Mouse (Mus musculus) MEL (cell line): ENCODE results near the gene Dapp1. TPM values are rescaled to one million over a fixed set of nuclear protein-coding genes. Genes with fewer than 3 reads are reported as not detected.

Experiments
- DNase-seq: peaks from one replicate; pipeline ENCODE4 v3.0.0; 2011; ENCODE audit warnings: low read depth, low spot score
- H3K27ac ChIP-seq: 2 replicates; pipeline ENCODE4 v1.5.1; 2012; ENCODE audit warnings: low read depth, mild to moderate bottlenecking, control low read depth, low read length, moderate library complexity; ENCODE audit not compliant: control insufficient read depth
- H3K27me3 ChIP-seq, 2 experiments: fragments of 150-350 bp in 1 of 2; sonication (generic) in 1 of 2; 2 replicates each; pipeline ENCODE4 v1.6.1; 2012; ENCODE audit warnings: low read length in 2 of 2, mild to moderate bottlenecking in 2 of 2, improper control_type of control experiment in 1 of 2, moderate library complexity in 1 of 2; ENCODE audit not compliant: insufficient read depth in 2 of 2, control insufficient read depth in 1 of 2
- H3K36me3 ChIP-seq, 2 experiments: 2 replicates each; pipeline ENCODE4 v1.6.1; 2012 to 2014; ENCODE audit warnings: low read length in 2 of 2, improper control_type of control experiment in 1 of 2, inconsistent platforms in 1 of 2, mild to moderate bottlenecking in 1 of 2; ENCODE audit not compliant: insufficient read depth in 2 of 2, control insufficient read depth in 1 of 2
- H3K4me1 ChIP-seq, 2 experiments: fragments of 150-350 bp in 1 of 2; sonication (generic) in 1 of 2; 2 replicates each; pipeline ENCODE4 v1.6.1; 2012; ENCODE audit warnings: low read length in 2 of 2, improper control_type of control experiment in 1 of 2, mild to moderate bottlenecking in 1 of 2; ENCODE audit not compliant: insufficient read depth in 2 of 2, control insufficient read depth in 1 of 2
- H3K4me3 ChIP-seq, 2 experiments: fragments of 150-350 bp in 1 of 2; sonication (generic) in 1 of 2; 2 replicates each; pipeline ENCODE4 v1.5.1; 2012; ENCODE audit warnings: low read depth in 2 of 2, low read length in 2 of 2, mild to moderate bottlenecking in 2 of 2, moderate library complexity in 2 of 2, control low read depth in 1 of 2, improper control_type of control experiment in 1 of 2; ENCODE audit not compliant: control insufficient read depth in 1 of 2, insufficient read depth in 1 of 2
- H3K79me2 ChIP-seq: 2 replicates; pipeline ENCODE4 v1.6.1; 2012; ENCODE audit warnings: mild to moderate bottlenecking, low read length, moderate library complexity; ENCODE audit not compliant: control insufficient read depth, poor library complexity, insufficient read depth
- H3K9ac ChIP-seq: 2 replicates; pipeline ENCODE4 v1.6.1; 2012; ENCODE audit warnings: low read depth, mild to moderate bottlenecking, control low read depth, low read length, moderate library complexity; ENCODE audit not compliant: control insufficient read depth, poor library complexity, severe bottlenecking
- H3K9me3 ChIP-seq: fragments of 150-350 bp; sonication (generic); replicated peaks from 2 replicates; pipeline ENCODE4 v1.6.1; 2012; ENCODE audit warnings: mild to moderate bottlenecking, low read length, improper control_type of control experiment, moderate library complexity; ENCODE audit not compliant: insufficient read depth
- CHD1 ChIP-seq: IDR thresholded peaks from 2 replicates; pipeline ENCODE4 v1.6.1; 2012; ENCODE audit warnings: low read depth, mild to moderate bottlenecking, inconsistent platforms, low read length, improper control_type of control experiment
- CTCF ChIP-seq, 3 experiments: IDR thresholded peaks in 2 of 3; conservative IDR thresholded peaks in 1 of 3; 2 replicates each; pipeline ENCODE4 v1.5.1; 2011 to 2012; ENCODE audit warnings: low read length in 3 of 3, low read depth in 2 of 3, mild to moderate bottlenecking in 2 of 3, improper control_type of control experiment in 1 of 3, inconsistent platforms in 1 of 3, mixed read lengths in 1 of 3, moderate library complexity in 1 of 3; ENCODE audit not compliant: control insufficient read depth in 1 of 3, insufficient read depth in 1 of 3, poor library complexity in 1 of 3, severe bottlenecking in 1 of 3
- ELF1 ChIP-seq: IDR thresholded peaks from 2 replicates; pipeline ENCODE4 v1.6.1; 2014; ENCODE audit warnings: low read depth, mild to moderate bottlenecking, inconsistent platforms, low read length, improper control_type of control experiment, moderate library complexity
- EP300 ChIP-seq, 2 experiments: IDR thresholded peaks; 2 replicates each; pipeline ENCODE4 v1.6.1; 2011; ENCODE audit warnings: improper control_type of control experiment in 2 of 2, low read length in 2 of 2, low read depth in 1 of 2, mild to moderate bottlenecking in 1 of 2
- GABPA ChIP-seq: IDR thresholded peaks from 2 replicates; pipeline ENCODE4 v1.6.1; 2012; ENCODE audit warnings: low read depth, mild to moderate bottlenecking, inconsistent platforms, low read length, improper control_type of control experiment, moderate library complexity
- HCFC1 ChIP-seq: IDR thresholded peaks from 2 replicates; pipeline ENCODE4 v1.6.1; 2012; ENCODE audit warnings: low read depth, mild to moderate bottlenecking, inconsistent platforms, low read length, improper control_type of control experiment, moderate library complexity
- JUND ChIP-seq: IDR thresholded peaks from 2 replicates; pipeline ENCODE4 v1.6.1; 2011; ENCODE audit warnings: low read depth, mild to moderate bottlenecking, improper control_type of control experiment, low read length
- MAZ ChIP-seq: IDR thresholded peaks from 2 replicates; pipeline ENCODE4 v1.6.1; 2012; ENCODE audit warnings: low read depth, mild to moderate bottlenecking, inconsistent platforms, low read length, improper control_type of control experiment
- MXI1 ChIP-seq: IDR thresholded peaks from 2 replicates; pipeline ENCODE4 v1.6.1; 2011; ENCODE audit warnings: mild to moderate bottlenecking, low read depth, low read length, improper control_type of control experiment
- POLR2AphosphoS2 ChIP-seq: IDR thresholded peaks from 2 replicates; pipeline ENCODE4 v1.6.1; 2011; ENCODE audit warnings: low read length, improper control_type of control experiment
- POLR2AphosphoS5 ChIP-seq: IDR thresholded peaks from 2 replicates; pipeline ENCODE4 v1.6.1; 2012; ENCODE audit warnings: low read depth, borderline replicate concordance, mild to moderate bottlenecking, inconsistent platforms, low read length, moderate library complexity, mixed read lengths
- SIN3A ChIP-seq: IDR thresholded peaks from 2 replicates; pipeline ENCODE4 v1.6.1; 2012; ENCODE audit warnings: low read length, improper control_type of control experiment, inconsistent platforms
- SMC3 ChIP-seq: IDR thresholded peaks from 2 replicates; pipeline ENCODE4 v1.6.1; 2011; ENCODE audit warnings: low read depth, low read length, improper control_type of control experiment
- TBP ChIP-seq: IDR thresholded peaks from 2 replicates; pipeline ENCODE4 v1.8.0; 2011; ENCODE audit warnings: low read depth, low read length, improper control_type of control experiment
- TCF12 ChIP-seq: IDR thresholded peaks from 2 replicates; pipeline ENCODE4 v1.6.1; 2014; ENCODE audit warnings: low read depth, mild to moderate bottlenecking, inconsistent platforms, low read length, improper control_type of control experiment, moderate library complexity
- UBTF ChIP-seq: IDR thresholded peaks from 2 replicates; pipeline ENCODE4 v1.6.1; 2012; ENCODE audit warnings: low read depth, mild to moderate bottlenecking, inconsistent platforms, low read length, improper control_type of control experiment, moderate library complexity, borderline replicate concordance; ENCODE audit not compliant: insufficient read depth
- ZMIZ1 ChIP-seq: IDR thresholded peaks from 2 replicates; pipeline ENCODE4 v1.6.1; 2012; ENCODE audit warnings: low read depth, mild to moderate bottlenecking, inconsistent platforms, low read length, improper control_type of control experiment, moderate library complexity
- polyA plus RNA-seq, 2 experiments: library from polyadenylated mRNA; stranded (reverse) in 1 of 2; unstranded in 1 of 2; fragments of >175 nt in 1 of 2; fragments of >200 nt in 1 of 2; gene quantifications; 2 replicates each; pipeline versions ENCODE4 v1.2.1 to v1.2.4; 2012; ENCODE audit warnings: low replicate concordance in 2 of 2, low read depth in 1 of 2; ENCODE audit not compliant: insufficient read length in 2 of 2, insufficient read depth in 1 of 2, missing spikeins in 1 of 2
- total RNA-seq: library from RNA; depleted of rRNA; stranded (reverse); fragments of 300-350 nt; gene quantifications from 2 replicates; pipeline ENCODE4 v1.2.3, GENCODE M21; 2012

Dapp1 gene
- total and polyA plus RNA-seq, 3 experiments, result 45.7 to 91.5 (median 67.3) TPM

- Histone ChIP-seq H3K36me3 (peaks cover 0 to 12% of the 10 kb centered on the region in 2 experiments; a peak in 2 of 4 replicates), H3K9me3 (no peaks in the 10 kb centered on the region), H3K4me3 (no peak overlapping the region), H3K79me2 (no peaks in the 10 kb centered on the region), H3K9ac (no peak overlapping the region), H3K4me1 (peaks cover 8 to 20% of the 10 kb centered on the region in 2 experiments), H3K27ac (no peak overlapping the region), H3K27me3 (no peaks in the 10 kb centered on the region)
- DNase-seq, result no peak
- no peak for TF ChIP-seq JUND
- TF ChIP-seq UBTF, result no peak
- TF ChIP-seq MXI1, result no peak
- no peak for TF ChIP-seq SMC3
- no peak for TF ChIP-seq GABPA
- no peak for TF ChIP-seq TCF12
- TF ChIP-seq POLR2AphosphoS2, result no peak
- no peak for TF ChIP-seq CHD1
- TF ChIP-seq MAZ, result no peak
- TF ChIP-seq ELF1, result no peak
Observed at GRCm38 (mm10) chr3:137999224-137999790, 18.0 kb upstream of the Dapp1 start.

- Histone ChIP-seq H3K9ac (no peak overlapping the region), H3K4me3 (no peak overlapping the region), H3K9me3 (no peaks in the 10 kb centered on the region), H3K27ac (no peak overlapping the region), H3K36me3 (peaks cover 0 to 12% of the 10 kb centered on the region in 2 experiments; a peak in 2 of 4 replicates), H3K27me3 (no peaks in the 10 kb centered on the region), H3K79me2 (no peaks in the 10 kb centered on the region), H3K4me1 (peaks cover 8 to 20% of the 10 kb centered on the region in 2 experiments)
- TF ChIP-seq CTCF (IDR thresholded peaks at IDR 0.05 in 2 of 3, conservative IDR thresholded peaks at IDR 0.05 in 1 of 3; ENCODE audit: control insufficient read depth in 1 of 3, insufficient read depth in 1 of 3, low read depth in 2 of 3, low read length in 3 of 3, poor library complexity in 1 of 3, severe bottlenecking in 1 of 3) (no peak), MAZ (no peak)
- DNase-seq, result no peak
Observed at GRCm38 (mm10) chr3:137998491-137999223, 17.3 kb upstream of the Dapp1 start.

- H3K79me2 ChIP-seq, result no peaks in the 10 kb centered on the region
- peaks cover 1 to 18% of the 10 kb centered on the region in 2 experiments for H3K4me1 ChIP-seq
- H3K27me3 ChIP-seq, result no peaks in the 10 kb centered on the region
- H3K27ac ChIP-seq, result no peak overlapping the region
- H3K36me3 ChIP-seq, result peaks cover 0 to 9% of the 10 kb centered on the region in 2 experiments; a peak in 2 of 4 replicates
- H3K4me3 ChIP-seq, result no peak overlapping the region
- no peak overlapping the region for H3K9ac ChIP-seq
- H3K9me3 ChIP-seq, result no peaks in the 10 kb centered on the region
- no peak for TF ChIP-seq CTCF (IDR thresholded peaks at IDR 0.05 in 2 of 3, conservative IDR thresholded peaks at IDR 0.05 in 1 of 3; ENCODE audit: control insufficient read depth in 1 of 3, insufficient read depth in 1 of 3, low read depth in 2 of 3, low read length in 3 of 3, poor library complexity in 1 of 3, severe bottlenecking in 1 of 3)
- TF ChIP-seq SIN3A, result no peak
- no peak for TF ChIP-seq HCFC1
- TF ChIP-seq MXI1, result no peak
- TF ChIP-seq EP300 (IDR thresholded peaks at IDR 0.05; ENCODE audit: low read depth in 1 of 2, low read length in 2 of 2), result no peak
- no peak for TF ChIP-seq POLR2AphosphoS5
- TF ChIP-seq ZMIZ1, result no peak
- TF ChIP-seq TBP, result no peak
- DNase-seq, result no peak
Observed at GRCm38 (mm10) chr3:137995486-137995885, 14.1 kb upstream of the Dapp1 start.
